Mouse (Mus musculus) neural tube, embryonic 13.5 days (tissue): ENCODE data around the gene Slc4a2. TPM values are rescaled to one million over a fixed set of nuclear protein-coding genes. Genes with fewer than 3 reads are reported as not detected.

Experiments used
- ATAC-seq: fragments of 200-750 bp; cut with Nextera tagmentation; 2 replicates; pipeline ENCODE4 v1.8.0; 2017; ENCODE audit warnings: low read depth, mild to moderate bottlenecking, moderate TSS enrichment, moderate library complexity
- H3K27ac ChIP-seq: fragments of 300-500 bp; sonication (generic); replicated peaks from 2 replicates; pipeline ENCODE4 v1.5.1; 2015; ENCODE audit warnings: moderate library complexity, mild to moderate bottlenecking, inconsistent platforms
- H3K27me3 ChIP-seq: fragments of 300-500 bp; sonication (generic); 2 replicates; pipeline ENCODE4 v1.6.1; 2015; ENCODE audit warnings: mild to moderate bottlenecking, inconsistent platforms
- H3K36me3 ChIP-seq: fragments of 300-500 bp; sonication (generic); 2 replicates; pipeline ENCODE4 v1.6.1; 2015; ENCODE audit warnings: mild to moderate bottlenecking, inconsistent platforms
- H3K4me1 ChIP-seq: fragments of 300-500 bp; sonication (generic); replicated peaks from 2 replicates; pipeline ENCODE4 v1.6.1; 2015; ENCODE audit warnings: inconsistent platforms
- H3K4me2 ChIP-seq: fragments of 300-500 bp; sonication (generic); 2 replicates; pipeline ENCODE4 v1.6.1; 2015; ENCODE audit warnings: inconsistent platforms, mild to moderate bottlenecking, moderate library complexity
- H3K4me3 ChIP-seq: fragments of 300-500 bp; sonication (generic); 2 replicates; pipeline ENCODE4 v1.5.1; 2015; ENCODE audit warnings: mild to moderate bottlenecking, inconsistent platforms
- H3K9ac ChIP-seq: fragments of 300-500 bp; sonication (generic); 2 replicates; pipeline ENCODE4 v1.6.1; 2015; ENCODE audit warnings: moderate library complexity, mild to moderate bottlenecking, inconsistent platforms
- H3K9me3 ChIP-seq: fragments of 300-500 bp; sonication (generic); 2 replicates; pipeline ENCODE4 v1.6.1; 2016; ENCODE audit warnings: inconsistent platforms
- WGBS: fragments of 180-500 bp; shearing (Covaris S2); methylation state at CpG from one replicate; pipeline ENCODE4 v1.1.7; 2015; 5-methylcytosine and 5-hydroxymethylcytosine counted together
- polyA plus RNA-seq: library from polyadenylated mRNA; unstranded; fragments of >200 nt; fragmentation: Nextera tagmentation; extraction: Ambion mirVana; gene quantifications from 2 replicates; pipeline ENCODE4 v1.2.1, GENCODE M21; 2015

Slc4a2 gene
- 18.5 and 24.6 TPM in 2 replicates for polyA plus RNA-seq

DNA sequence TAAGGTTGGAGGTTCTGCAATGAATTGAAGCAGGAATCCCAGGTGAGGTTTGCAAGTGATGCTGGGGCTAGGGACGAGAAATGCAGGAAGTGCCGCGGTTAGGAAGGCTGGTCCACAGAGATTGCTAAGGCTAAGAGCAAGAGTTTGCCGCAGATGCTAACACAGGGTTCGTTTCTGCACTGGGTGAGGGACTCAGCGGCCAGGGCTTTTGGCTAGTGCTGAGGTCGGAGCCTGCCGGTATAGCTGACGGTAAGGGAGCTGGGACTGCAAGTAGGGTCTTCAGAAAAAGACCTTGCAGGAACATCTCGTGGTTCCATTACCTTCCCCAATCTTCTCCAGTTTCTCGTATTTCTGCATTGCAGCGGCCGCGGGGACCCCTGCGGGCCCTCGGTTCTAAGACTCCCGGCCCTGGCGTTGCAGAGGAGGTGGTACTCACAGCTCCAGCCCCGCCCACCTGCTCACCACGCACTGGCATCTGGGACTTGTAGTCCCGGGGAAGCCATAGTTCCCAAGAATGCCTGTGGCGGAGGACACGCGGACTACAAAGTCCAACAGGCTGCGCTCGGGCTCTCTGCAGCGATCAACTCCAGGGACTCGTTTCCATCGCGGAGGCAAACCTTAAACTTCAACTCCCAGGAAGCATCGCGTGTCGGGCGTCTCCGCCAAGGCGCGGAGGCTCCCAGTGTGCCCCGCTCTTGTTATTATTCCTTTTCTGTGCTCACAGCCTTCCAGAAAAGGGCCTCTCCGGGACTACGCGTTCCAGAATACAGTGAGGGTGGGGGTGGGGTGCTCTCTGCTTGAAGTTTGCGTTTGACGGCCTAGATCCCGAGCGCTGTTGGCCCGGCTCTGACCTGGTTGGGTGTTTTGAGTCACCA is at the start of gene Slc4a2, which contains the start of gene Cdk5:
TSS of gene Slc4a2 (plus strand) at position 709 of the 875 bp plus-strand sequence.
TSS of gene Cdk5 (minus strand) at position 402 of the 875 bp plus-strand sequence.
- under 1% methylated on average over 46 of the region's 46 CpGs for WGBS
- Histone ChIP-seq H3K4me1 (peaks cover 60% of the 10 kb centered on the region), H3K36me3 (peaks cover 30% of the 10 kb centered on the region)

DNA sequence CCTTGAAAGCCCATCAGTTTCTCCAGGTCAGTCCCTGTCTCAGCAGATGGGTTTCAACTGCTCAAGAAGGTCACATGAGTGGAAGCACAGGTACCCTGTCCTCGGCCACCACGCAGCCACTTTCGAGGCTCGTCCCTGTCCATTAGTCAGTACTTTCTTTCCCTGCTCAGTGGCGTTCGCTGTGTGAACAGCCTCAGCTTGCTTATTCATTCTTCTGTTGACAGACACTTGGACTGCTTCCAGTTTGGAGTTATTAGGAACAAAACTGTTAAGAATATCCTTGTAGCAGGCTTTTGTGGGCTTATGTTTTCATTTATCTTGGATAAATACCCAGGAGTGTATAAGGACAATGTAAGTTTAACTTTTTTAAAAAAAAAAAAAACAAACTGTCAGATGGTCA is 49.4 kb upstream of the Slc4a2 start:
- ATAC-seq = no peak
- Histone ChIP-seq H3K9me3 (no peaks in the 10 kb centered on the region), H3K27me3 (no peaks in the 10 kb centered on the region), H3K27ac (no peak overlapping the region), H3K4me3 (no peak overlapping the region), H3K4me1 (no peaks in the 10 kb centered on the region), H3K9ac (no peak overlapping the region), H3K4me2 (no peak overlapping the region), H3K36me3 (no peaks in the 10 kb centered on the region)
- 66% methylated on average over 6 of the region's 6 CpGs for WGBS

More for the DNA sequence above, at the start of gene Slc4a2, which contains the start of gene Cdk5:
- H3K4me3 ChIP-seq = peak within 1 kb of the TSS; percentile 64
- H3K9ac ChIP-seq = peak within 1 kb of the TSS; percentile 89
- H3K4me2 ChIP-seq = peak within 1 kb of the TSS; percentile 85
- ATAC-seq = peak; percentile 95
- H3K9me3 ChIP-seq = no peaks in the 10 kb centered on the region
- H3K27ac ChIP-seq = peak within 1 kb of the TSS; percentile 92
- H3K27me3 ChIP-seq = peaks cover 15% of the 10 kb centered on the region; the same call in 1 of the 2 replicates

DNA sequence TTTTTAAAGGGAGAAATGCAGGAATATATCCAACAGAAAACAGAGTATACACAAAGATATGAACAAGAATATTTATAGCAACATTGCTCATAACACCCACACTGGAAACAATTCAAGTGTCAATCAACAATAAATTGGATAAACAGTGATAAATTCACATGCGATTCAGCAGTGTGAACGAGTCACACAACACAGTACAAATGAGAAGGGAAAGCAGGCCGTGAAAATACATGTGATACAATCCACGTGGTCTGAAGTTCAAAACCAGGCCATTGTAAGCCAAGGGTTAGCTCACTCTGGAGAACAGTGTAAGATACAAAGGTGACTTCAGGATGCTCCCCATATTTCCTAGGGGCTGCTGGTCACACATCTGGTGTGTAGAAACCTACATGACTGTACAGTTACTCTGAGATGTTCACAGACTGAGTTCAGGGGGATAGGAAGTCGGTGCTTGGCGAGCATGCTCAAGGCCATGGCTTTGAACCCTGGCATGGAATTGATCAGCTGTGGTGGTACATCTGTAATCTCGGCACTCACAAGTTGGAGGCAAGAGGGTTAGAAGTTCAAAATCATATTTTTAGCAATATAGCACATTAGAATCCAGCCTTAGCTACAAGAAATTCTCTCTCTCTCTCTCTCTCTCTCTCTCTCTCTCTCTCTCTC is 48.8 kb upstream of the Slc4a2 start:
- H3K27ac ChIP-seq = no peak overlapping the region
- 83% methylated on average over 7 of the region's 7 CpGs for WGBS
- ATAC-seq = no peak
- H3K4me1 ChIP-seq = no peaks in the 10 kb centered on the region
- no peak overlapping the region for H3K4me2 ChIP-seq
- no peak overlapping the region for H3K9ac ChIP-seq
- no peaks in the 10 kb centered on the region for H3K9me3 ChIP-seq
- H3K27me3 ChIP-seq = no peaks in the 10 kb centered on the region
- no peak overlapping the region for H3K4me3 ChIP-seq
- no peaks in the 10 kb centered on the region for H3K36me3 ChIP-seq

DNA sequence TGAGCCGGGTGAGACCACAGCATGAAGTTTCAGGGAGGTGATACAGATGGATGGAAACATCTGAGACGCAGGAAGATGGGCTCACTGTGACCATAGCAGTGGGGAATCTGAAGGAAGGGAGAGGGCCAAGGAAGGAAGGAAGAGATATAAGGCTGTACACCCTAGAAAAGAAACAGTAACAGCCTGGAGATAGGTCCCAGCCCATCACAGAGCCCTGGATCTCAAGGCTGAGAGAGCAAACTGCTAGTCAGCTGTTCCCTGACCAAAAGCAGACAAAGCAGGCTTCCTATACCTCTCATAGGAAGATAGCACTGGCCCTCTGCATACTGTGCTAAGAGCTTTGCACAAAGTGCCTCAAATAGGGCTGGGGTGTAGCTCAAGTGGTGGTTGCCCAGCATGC is 44.9 kb upstream of the Slc4a2 start:
- no peak for ATAC-seq
- 81% methylated on average over 2 of the region's 2 CpGs for WGBS

DNA sequence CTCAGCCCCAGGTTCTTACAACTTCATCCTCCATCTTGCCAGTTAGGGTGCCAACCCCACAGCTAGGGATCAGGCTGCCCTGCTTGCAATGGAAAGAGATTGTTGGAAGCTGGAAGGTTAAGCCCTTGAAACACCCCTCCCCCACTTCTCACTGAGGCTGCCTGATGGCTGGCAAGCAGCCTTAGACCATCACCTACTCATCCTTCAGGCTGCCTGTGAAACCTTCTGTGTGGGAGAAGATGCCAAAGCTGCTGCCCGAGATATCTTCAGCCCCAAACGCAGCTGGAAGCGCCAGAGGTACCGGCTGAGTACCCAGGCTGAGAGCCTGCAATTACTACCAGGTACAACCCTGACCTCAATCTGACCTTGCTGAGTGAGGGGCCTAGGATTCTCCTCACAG is 44.1 kb upstream of the Slc4a2 start:
- no peaks in the 10 kb centered on the region for H3K27me3 ChIP-seq
- H3K27ac ChIP-seq = no peak overlapping the region
- H3K4me3 ChIP-seq = no peak overlapping the region
- H3K4me2 ChIP-seq = no peak overlapping the region
- WGBS = 83% methylated on average over 4 of the region's 4 CpGs
- no peak for ATAC-seq
- no peaks in the 10 kb centered on the region for H3K36me3 ChIP-seq
- H3K9ac ChIP-seq = no peak overlapping the region
- no peaks in the 10 kb centered on the region for H3K9me3 ChIP-seq
- H3K4me1 ChIP-seq = peaks cover 16% of the 10 kb centered on the region

More for the DNA sequence above, 44.9 kb upstream of the Slc4a2 start:
- no peaks in the 10 kb centered on the region for H3K36me3 ChIP-seq
- H3K9ac ChIP-seq = no peak overlapping the region
- H3K27ac ChIP-seq = no peak overlapping the region
- H3K4me3 ChIP-seq = no peak overlapping the region
- no peaks in the 10 kb centered on the region for H3K9me3 ChIP-seq
- H3K4me2 ChIP-seq = no peak overlapping the region
- H3K4me1 ChIP-seq = peaks cover 11% of the 10 kb centered on the region
- H3K27me3 ChIP-seq = no peaks in the 10 kb centered on the region

DNA sequence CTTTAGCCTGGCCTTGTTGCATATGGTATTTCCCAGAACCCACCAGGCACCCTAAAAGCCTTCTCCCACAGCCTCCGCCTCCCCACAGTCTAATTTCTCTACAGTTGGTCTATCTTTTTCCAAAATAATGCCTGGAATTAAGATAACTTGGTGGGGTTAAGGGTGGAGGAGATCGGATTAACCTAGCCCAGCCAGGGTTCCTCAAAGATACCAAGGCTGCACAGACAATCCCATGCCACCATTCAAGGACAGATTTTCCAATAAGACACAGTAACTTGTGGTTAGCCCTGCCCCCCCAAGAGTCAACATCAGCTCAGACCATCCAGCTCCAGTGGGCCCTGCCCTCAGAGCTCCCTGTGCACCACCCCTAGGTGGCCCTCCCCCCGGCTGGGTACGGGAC is 43.1 kb upstream of the Slc4a2 start:
- no peaks in the 10 kb centered on the region for H3K9me3 ChIP-seq
- no peak overlapping the region for H3K27ac ChIP-seq
- no peaks in the 10 kb centered on the region for H3K36me3 ChIP-seq
- WGBS = 89% methylated on average over 4 of the region's 4 CpGs
- no peak overlapping the region for H3K9ac ChIP-seq
- H3K4me3 ChIP-seq = no peak overlapping the region
- peaks cover 16% of the 10 kb centered on the region for H3K4me1 ChIP-seq
- no peak overlapping the region for H3K4me2 ChIP-seq
- H3K27me3 ChIP-seq = peaks cover 6% of the 10 kb centered on the region; the same call in 1 of the 2 replicates
- ATAC-seq = no peak

DNA sequence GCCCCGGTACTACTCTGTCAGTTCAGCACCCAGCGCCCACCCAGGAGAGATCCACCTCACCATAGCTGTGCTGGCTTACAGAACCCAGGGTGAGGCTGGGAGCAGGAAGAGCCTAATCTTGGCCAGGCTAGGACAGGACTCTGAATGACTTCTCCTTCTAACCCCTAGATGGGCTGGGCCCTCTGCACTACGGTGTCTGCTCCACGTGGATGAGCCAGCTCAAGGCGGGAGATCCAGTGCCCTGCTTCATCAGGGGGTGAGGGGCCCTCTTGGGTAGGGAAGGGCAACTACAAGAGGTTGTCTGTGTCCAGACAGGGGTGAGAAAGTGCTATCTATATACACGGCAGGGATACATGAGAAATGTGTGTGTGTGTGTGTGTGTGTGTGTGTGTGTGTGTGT is 42.2 kb upstream of the Slc4a2 start:
- Histone ChIP-seq H3K27me3 (peaks cover 16% of the 10 kb centered on the region), H3K4me1 (peaks cover 16% of the 10 kb centered on the region), H3K9ac (no peak overlapping the region), H3K9me3 (no peaks in the 10 kb centered on the region), H3K36me3 (no peaks in the 10 kb centered on the region), H3K27ac (no peak overlapping the region), H3K4me3 (no peak overlapping the region), H3K4me2 (no peak overlapping the region)
- WGBS = 78% methylated on average over 6 of the region's 6 CpGs
- no peak for ATAC-seq

DNA sequence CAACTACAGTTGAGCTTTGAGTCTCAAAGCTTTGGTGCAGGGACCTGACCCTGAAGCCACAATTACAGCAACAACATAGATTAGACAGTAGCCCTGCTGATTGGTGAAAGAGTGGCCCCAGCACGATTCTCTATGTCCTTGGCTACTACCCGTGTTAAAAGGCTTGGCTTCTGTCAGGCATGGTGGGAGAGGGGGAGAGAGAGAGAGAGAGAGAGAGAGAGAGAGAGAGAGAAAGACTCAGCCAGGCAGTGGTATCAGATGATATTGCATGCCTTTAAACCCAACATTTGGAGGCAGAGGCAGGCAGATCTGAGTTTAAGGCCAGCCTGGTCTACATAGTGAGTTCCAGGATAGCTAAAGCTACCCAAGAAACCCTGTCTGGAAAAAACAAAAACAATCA is 41.6 kb upstream of the Slc4a2 start:
- no peaks in the 10 kb centered on the region for H3K36me3 ChIP-seq
- H3K4me3 ChIP-seq = no peak overlapping the region
- 57% methylated on average over 2 of the region's 2 CpGs for WGBS
- no peaks in the 10 kb centered on the region for H3K9me3 ChIP-seq
- H3K9ac ChIP-seq = no peak overlapping the region
- ATAC-seq = no peak
- H3K4me1 ChIP-seq = peaks cover 21% of the 10 kb centered on the region
- H3K27ac ChIP-seq = no peak overlapping the region
- H3K4me2 ChIP-seq = no peak overlapping the region
- peaks cover 21% of the 10 kb centered on the region for H3K27me3 ChIP-seq

DNA sequence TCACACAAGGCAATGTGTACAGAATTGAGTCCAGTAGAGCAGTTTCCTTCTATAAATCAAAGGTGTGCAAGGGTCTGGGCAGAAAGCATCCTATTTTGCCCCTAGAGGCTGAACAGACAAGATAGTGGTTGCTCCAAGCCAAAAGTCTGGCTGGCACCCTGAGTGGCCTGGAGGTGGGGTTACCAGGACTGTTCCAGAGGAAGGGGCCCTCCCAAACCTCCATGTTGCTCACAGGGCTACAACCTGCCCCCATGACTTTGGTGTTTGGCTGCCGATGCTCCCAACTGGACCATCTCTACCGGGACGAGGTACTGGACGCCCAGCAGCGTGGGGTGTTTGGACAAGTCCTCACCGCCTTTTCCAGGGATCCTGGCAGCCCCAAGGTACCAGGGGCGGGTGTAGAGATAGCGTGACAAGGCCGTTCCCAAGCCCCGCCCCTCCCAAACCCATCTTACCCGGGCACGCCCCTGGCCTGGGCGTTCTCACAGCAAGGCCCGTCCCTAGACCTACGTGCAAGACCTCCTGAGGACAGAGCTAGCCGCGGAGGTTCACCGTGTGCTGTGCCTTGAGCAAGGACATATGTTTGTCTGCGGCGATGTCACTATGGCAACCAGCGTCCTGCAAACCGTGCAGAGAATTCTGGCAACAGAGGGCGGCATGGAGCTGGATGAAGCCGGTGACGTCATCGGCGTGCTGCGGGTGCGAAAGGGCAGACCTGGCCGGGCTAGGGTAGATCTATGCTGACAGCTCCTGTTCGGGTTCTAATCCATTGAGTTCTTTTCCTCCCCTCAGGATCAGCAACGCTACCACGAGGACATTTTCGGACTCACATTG is 40.4 kb upstream of the Slc4a2 start:
- Histone ChIP-seq H3K36me3 (no peaks in the 10 kb centered on the region), H3K27me3 (peaks cover 33% of the 10 kb centered on the region), H3K9me3 (no peaks in the 10 kb centered on the region), H3K27ac (peak overlapping the region; percentile 57; the same call in 1 of the 2 replicates), H3K9ac (peak overlapping the region; percentile 69), H3K4me2 (peak overlapping the region; percentile 68), H3K4me1 (peaks cover 33% of the 10 kb centered on the region), H3K4me3 (peak overlapping the region; percentile 49)
- ATAC-seq = peak; percentile 82
- 2% methylated on average over 34 of the region's 34 CpGs for WGBS

DNA sequence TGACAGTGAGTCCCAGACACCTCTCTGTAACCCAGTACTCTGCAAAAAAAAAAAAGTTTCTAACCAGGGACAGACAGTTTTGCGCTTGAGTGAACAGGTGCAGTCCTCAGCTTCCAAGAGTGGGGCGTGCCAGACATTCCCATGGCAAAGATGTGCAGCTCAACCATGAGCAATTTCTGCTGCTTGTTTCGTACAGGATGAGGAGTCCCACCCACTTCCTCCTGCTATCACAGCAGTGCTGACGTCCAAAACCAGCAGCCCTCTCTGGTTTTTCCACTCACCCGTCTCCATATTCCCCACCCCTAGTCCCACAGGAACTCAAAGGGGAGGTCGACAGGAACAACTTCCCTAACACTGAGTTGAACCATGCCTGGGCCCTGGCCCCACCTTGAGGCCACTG is 39.2 kb upstream of the Slc4a2 start:
- Histone ChIP-seq H3K4me1 (peaks cover 38% of the 10 kb centered on the region), H3K4me2 (peak overlapping the region; percentile 68; the same call in 1 of the 2 replicates), H3K9ac (no peak overlapping the region), H3K9me3 (no peaks in the 10 kb centered on the region), H3K36me3 (no peaks in the 10 kb centered on the region), H3K27ac (no peak overlapping the region), H3K27me3 (peaks cover 45% of the 10 kb centered on the region), H3K4me3 (no peak overlapping the region)
- 74% methylated on average over 6 of the region's 6 CpGs for WGBS
- ATAC-seq = no peak

DNA sequence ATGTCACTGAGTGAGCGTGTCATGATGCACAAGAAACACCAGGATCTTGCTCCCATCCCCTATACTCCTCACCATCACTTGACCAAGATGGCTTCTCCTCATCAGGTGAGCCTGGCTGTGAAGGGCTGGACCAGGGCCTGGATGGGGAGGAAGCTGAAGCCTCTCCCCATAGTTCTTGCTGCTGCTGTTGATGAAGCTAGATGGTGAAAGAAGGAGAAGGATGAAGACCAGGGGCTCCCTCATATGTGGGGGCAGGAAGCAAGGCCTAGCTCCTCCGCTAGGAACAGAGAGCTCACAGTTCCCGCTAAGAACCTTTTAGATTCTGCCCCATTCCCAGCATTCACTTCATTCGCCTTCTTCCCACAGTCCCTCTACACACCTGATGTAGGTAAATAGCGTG is 38.3 kb upstream of the Slc4a2 start:
- no peak overlapping the region for H3K4me2 ChIP-seq
- 93% methylated on average over 5 of the region's 5 CpGs for WGBS
- no peaks in the 10 kb centered on the region for H3K36me3 ChIP-seq
- H3K9me3 ChIP-seq = no peaks in the 10 kb centered on the region
- no peak overlapping the region for H3K9ac ChIP-seq
- no peak overlapping the region for H3K4me3 ChIP-seq
- peaks cover 49% of the 10 kb centered on the region for H3K27me3 ChIP-seq
- no peak for ATAC-seq
- peaks cover 42% of the 10 kb centered on the region for H3K4me1 ChIP-seq
- H3K27ac ChIP-seq = no peak overlapping the region
